Mouse (Mus musculus) Patski (cell line): ENCODE measurements around the gene Tfap4. TPM values are rescaled to one million over a fixed set of nuclear protein-coding genes. Genes with fewer than 3 reads are reported as not detected.

Source experiments
- ATAC-seq: fragments of 100-300 bp; one replicate; pipeline ENCODE4 v1.8.0; 2021
- CTCF ChIA-PET: fragments of 350-600 bp; sonication (Branson Sonifier 250); formaldehyde crosslinking; loops from one replicate; lab custom pipeline; 2022; ENCODE audit warnings: inconsistent platforms; lab: Charles Lee
- POLR2A ChIA-PET: fragments of 350-600 bp; sonication (Branson Sonifier 250); formaldehyde crosslinking; loops from one replicate; lab custom pipeline; 2022; ENCODE audit warnings: antibody characterized with exemption, inconsistent platforms; lab: Charles Lee
- DNase-seq: peaks from one replicate; pipeline ENCODE4 v3.0.0-alpha.2; 2011; ENCODE audit warnings: low read depth, low spot score
- H3K27me3 ChIP-seq: fragments of 371-371 bp; one replicate; pipeline ENCODE4 v1.5.1; 2021
- CTCF ChIP-seq: fragments of 100-300 bp; IDR thresholded peaks from one replicate; pipeline ENCODE4 v1.5.1; 2021
- in situ Hi-C: fragments of 300-500 bp; cut with MboI; formaldehyde crosslinking; loops from 3 replicates; pipeline ENCODE4 v1.11.1; 2018; ENCODE audit warnings: low pct_unique_long_range_greater_than_20kb, mixed read lengths
- polyA plus RNA-seq: library from polyadenylated mRNA; unstranded; gene quantifications from one replicate; pipeline ENCODE4 v1.2.3, GENCODE M21; 2021

The Tfap4 gene
- polyA plus RNA-seq, 1 experiment from 2014 or later = 9.8 TPM

DNA sequence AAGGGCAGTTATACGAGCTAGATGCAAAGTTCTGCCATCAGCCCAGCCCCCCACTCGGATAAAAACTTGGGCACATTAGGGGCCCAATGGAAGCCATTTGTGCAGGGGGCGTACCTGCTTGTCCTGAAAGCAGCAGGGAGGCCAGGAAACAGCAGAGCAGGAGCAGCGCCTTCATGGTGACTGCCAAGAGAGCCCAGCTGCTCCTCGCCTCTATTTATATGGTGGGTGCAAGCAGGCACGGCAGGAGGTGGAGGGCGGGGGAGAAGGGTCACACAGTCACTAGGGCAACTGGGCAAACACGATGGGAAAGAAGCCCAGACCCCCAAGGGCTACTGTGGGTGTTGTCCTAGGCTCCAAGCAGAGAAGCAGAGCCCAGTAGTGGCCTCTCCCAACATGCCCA, 36.8 kb downstream of the Tfap4 start:
- CTCF ChIA-PET = interaction anchor here (1.4 to 1.6 kb wide), 2 partner anchors 9 to 16 kb away, joined by 3 read pairs; no protein-coding TSS in a partner anchor
- no peaks in the 10 kb centered on the region for H3K27me3 ChIP-seq
- TF ChIP-seq CTCF = no peak
- POLR2A ChIA-PET = no interaction called here
- ATAC-seq (no peak), DNase-seq (no peak)
- in situ Hi-C loops = no loop called here

DNA sequence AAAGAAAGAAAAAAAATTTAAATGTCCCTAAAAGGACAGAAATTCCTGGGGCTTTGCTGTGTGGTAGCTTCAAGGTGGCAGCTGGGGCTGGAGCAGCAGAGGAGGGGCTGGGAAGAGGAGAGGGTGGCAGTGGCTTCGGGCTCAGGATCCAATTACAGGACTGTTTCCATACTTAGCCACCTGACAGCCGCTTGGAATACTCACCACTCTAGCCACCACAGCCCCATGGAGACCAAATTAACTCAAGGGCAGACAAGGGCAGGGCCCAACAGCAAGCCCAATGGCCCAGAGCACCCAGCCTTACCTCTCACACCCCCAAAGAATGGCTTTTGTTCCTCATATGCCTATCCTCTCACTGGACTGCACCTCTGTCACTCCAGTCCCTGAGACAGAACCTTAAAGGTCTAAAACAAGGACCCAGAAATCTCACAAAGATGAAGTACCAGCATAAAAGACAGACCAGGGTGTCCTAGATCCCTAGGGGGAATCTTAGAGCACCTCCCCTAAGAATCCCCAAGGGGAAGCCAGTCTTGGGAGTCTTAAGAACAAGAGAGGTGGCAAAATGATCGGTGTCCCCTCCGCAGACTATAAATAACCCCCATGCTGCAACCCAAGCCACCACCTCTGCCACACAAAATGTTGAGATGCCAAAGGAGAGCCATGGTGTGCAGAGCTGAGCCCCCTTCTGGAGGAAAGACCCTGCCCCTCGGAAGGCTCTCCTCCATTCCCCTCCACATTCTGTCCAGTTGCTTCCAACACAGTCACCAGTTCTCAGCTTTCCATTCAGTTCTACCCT, 37.7 kb downstream of the Tfap4 start:
- no peaks in the 10 kb centered on the region for H3K27me3 ChIP-seq
- in situ Hi-C loops = no loop called here
- POLR2A ChIA-PET = interaction anchor here (0.5 kb wide), 1 partner anchor 19 kb away, joined by 3 read pairs; no protein-coding TSS in a partner anchor
- CTCF ChIA-PET = interaction anchor here (0.5 to 1.6 kb wide), 3 partner anchors 8 to 33 kb away, joined by 3 read pairs; no protein-coding TSS in a partner anchor
- no peak for DNase-seq
- TF ChIP-seq CTCF = no peak
- ATAC-seq = no peak

DNA sequence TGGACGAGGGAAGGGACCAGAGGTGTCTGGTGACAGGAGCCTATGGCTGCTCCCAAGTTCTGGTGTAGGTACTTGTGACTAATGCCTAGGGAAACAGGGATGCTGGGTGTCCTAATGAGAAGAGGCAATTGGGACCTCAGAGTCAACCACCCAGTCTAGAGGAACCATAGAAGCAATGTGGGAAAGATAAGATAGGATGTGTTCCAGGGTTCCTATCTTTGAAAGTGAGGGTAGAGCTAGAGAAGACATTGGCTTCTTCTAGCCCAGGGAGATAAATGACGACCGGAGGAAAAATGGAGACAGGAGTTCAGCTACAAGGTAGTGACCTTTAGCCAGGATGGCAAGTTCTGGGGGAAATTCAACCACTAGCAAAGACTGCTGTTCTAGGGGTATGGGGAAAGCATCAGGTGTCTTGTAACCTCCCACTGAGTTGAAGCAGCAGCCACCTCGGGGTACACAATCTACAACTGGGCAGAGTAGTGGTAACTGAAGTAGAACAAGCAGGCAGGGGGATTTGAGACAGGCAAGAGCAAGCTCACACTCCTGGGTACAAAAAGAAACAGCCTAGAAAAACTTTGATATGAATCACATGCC, 38.5 kb downstream of the Tfap4 start:
- H3K27me3 ChIP-seq = no peaks in the 10 kb centered on the region
- POLR2A ChIA-PET = interaction anchor here (0.5 kb wide), 1 partner anchor 18 kb away, joined by 3 read pairs; no protein-coding TSS in a partner anchor
- DNase-seq = no peak
- no peak for TF ChIP-seq CTCF
- no peak for ATAC-seq
- in situ Hi-C loops = no loop called here
- CTCF ChIA-PET = interaction anchor here (1.0 kb wide), 1 partner anchor 32 kb away, joined by 3 read pairs; no protein-coding TSS in a partner anchor

DNA sequence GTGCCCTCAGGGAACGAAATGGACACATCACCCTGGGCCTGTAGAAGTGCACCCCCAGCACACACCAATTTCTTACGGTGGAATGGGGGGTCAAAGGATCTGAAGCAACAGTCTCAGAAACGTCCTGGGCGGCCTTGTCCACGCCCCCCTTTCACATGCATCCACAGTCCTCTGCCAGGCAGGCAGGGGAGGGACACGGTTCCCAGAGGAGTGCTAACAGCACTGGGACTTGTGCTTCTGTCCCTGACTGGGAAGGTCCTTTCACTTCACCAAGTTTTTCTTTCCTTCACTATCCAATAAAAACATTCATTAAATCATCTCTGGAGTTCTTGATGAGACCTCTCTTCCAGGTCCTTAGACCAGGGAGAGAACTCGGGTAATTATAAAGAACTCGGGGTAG, 39.0 kb downstream of the Tfap4 start:
- H3K27me3 ChIP-seq = no peaks in the 10 kb centered on the region
- POLR2A ChIA-PET = no interaction called here
- CTCF ChIA-PET = interaction anchor here (1.0 to 2.0 kb wide), 2 partner anchors 14 to 28 kb away, joined by 3 to 5 read pairs; no protein-coding TSS in a partner anchor
- in situ Hi-C loops = no loop called here
- ATAC-seq (no peak), DNase-seq (no peak)
- TF ChIP-seq CTCF = no peak

DNA sequence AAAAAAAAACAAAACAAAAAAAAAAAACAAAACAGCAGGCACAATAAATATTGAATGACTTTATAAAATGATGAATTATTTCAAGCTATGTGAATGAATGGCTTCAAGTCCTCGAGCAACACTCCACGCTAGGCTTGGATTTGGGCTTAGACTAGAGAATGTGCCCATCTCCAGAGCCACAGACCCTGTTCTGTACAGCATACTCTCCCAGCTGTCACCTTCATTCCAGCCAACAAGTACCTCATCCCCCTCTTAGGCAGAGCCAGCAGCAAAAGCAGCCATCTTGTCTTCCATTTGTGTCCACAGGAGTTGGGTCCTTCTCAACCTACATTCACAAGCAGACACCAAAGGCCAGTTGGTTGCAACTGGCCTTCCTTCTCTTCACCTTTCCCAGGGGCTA, 39.8 kb downstream of the Tfap4 start:
- DNase-seq (no peak), ATAC-seq (no peak)
- ChIA-PET POLR2A (no interaction called here), CTCF (interaction anchor here (1.0 to 2.0 kb wide), 3 partner anchors 13 to 27 kb away, joined by 3 to 5 read pairs (median 3); no protein-coding TSS in a partner anchor)
- H3K27me3 ChIP-seq = no peaks in the 10 kb centered on the region
- in situ Hi-C loops = no loop called here
- TF ChIP-seq CTCF = no peak

DNA sequence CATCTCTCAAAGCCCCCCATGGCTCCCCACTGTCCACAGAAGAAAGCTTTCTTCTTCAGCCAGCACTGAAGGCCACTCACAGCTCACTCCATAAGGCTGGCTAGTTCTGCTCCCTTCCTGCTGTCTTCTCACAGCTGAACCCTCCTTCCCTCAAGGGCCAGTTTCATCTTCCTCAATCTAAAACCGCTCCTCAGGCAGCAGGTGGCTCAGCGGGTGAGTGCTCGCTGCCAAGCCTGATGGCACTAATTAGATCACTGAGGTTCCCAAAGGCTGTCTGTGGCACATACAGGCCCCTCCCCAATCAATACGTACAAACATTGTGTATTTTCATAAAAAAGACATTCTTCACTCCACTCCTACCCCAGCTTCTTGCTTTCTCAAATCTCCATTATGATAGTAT, 40.5 kb downstream of the Tfap4 start:
- CTCF ChIA-PET = interaction anchor here (1.4 to 2.0 kb wide), 2 partner anchors 12 to 19 kb away, joined by 3 to 5 read pairs; no protein-coding TSS in a partner anchor
- no peaks in the 10 kb centered on the region for H3K27me3 ChIP-seq
- POLR2A ChIA-PET = no interaction called here
- DNase-seq (no peak), ATAC-seq (no peak)
- no peak for TF ChIP-seq CTCF
- in situ Hi-C loops = no loop called here

DNA sequence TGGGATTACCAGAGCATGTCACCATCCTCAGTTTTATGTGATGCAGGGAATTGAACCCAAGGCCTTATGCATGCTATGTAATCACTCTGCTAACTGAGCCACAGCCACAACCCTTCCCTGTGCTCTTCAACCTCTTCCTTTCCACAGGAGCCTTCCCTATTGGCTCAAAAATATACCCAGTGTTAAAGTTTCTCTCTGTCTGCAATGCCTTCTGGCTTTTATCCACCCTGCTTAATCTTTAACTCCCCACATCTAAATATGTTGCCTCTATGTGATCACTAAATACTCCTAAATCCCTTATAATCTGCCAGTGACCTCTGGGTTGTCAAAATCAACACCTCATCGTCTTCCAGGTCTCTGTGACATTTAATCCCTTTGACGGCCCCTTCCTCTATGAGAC, 41.7 kb downstream of the Tfap4 start:
- no peak for DNase-seq

DNA sequence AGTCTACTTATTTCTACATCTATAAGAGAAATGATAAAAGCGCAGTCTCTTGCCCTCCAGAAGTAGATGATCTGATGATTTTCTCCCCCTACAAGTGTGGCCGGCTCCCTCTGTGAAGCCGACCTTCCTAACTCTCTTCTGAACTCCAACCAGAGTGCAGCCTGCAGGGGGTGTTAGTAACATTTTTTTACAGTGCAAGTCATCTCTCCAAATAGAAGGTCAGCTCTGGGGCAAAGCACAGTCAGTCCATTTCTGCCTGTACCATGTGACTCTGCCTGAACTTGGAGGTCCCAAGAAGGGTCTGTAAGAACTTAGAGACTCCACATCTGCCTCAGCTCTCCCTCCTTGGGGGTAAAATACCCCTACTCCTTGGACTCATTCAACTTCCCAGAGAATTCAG, 45.3 kb downstream of the Tfap4 start:
- no peaks in the 10 kb centered on the region for H3K27me3 ChIP-seq
- DNase-seq (no peak), ATAC-seq (no peak)
- CTCF ChIA-PET = interaction anchor here (0.9 kb wide), 1 partner anchor 9 kb away, joined by 3 read pairs; no protein-coding TSS in a partner anchor
- in situ Hi-C loops = no loop called here
- POLR2A ChIA-PET = no interaction called here
- no peak for TF ChIP-seq CTCF

More for the DNA sequence above, 41.7 kb downstream of the Tfap4 start:
- POLR2A ChIA-PET = no interaction called here
- CTCF ChIA-PET = no interaction called here
- in situ Hi-C loops = no loop called here
- no peak for TF ChIP-seq CTCF
- H3K27me3 ChIP-seq = no peaks in the 10 kb centered on the region
- ATAC-seq = no peak

DNA sequence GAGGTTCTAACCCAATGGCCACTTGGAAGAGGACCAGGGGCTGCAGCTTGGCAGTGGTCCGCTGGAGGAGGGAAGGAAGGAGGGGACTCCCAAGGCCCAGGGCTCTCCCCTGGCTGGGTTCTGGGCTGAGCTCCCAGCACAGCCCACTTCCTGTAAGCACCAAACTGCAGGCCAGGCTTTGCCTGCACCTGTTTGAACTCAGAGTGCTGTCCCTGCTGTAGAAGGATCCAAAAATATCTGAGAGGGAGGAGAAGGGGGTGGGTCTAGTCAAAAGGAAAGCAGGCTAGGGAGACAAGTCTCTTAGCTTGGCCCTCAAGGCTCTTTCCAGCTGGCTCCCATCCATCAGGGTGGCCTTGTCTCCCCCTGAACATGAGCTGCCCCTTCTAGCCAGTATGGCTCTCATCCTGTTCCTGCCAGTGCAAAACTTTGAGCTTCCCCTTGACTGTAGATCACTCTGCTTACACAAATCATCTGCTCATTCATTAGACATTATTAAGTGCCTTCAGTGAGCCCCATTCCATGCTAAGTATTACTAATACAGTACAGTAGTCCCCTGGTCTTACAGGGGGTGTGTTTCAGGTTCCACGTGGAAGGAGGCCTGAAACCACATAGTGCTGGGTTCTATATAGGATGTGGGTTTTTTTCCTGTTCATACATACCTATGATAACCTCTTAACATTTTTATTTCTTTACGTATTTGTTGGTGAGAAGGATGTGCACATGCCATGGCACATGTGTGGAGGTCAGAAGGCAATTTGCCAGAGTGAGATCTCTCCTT, 46.8 kb downstream of the Tfap4 start:
- CTCF ChIA-PET = interaction anchor here (1.3 kb wide), 1 partner anchor 24 kb away, joined by 3 read pairs; no protein-coding TSS in a partner anchor
- in situ Hi-C loops = no loop called here
- DNase-seq = no peak
- no peak for TF ChIP-seq CTCF
- ATAC-seq = no peak
- H3K27me3 ChIP-seq = no peaks in the 10 kb centered on the region
- POLR2A ChIA-PET = interaction anchor here (0.6 kb wide), 2 partner anchors 92 to 527 kb away, joined by 3 read pairs; no protein-coding TSS in a partner anchor

DNA sequence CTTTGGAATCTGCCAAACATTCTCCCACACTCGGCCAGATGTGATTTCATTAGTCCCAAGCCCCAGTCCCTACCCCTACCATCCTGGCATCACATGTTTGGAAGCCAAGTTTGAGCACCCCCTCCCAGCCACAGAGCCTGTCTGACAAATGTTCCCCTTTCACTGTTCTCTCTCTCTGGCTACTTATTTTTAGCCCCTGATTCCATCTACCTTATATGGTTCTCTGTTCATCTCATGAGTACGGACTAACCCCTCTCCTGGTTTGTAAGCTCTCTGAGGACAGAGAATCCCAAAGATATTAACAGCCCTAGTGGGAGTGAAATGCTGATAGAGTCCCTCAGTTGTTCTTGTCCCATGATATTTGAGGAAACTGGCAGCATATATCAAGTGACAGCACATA, 48.3 kb downstream of the Tfap4 start:
- TF ChIP-seq CTCF = no peak
- ATAC-seq = no peak
- in situ Hi-C loops = no loop called here
- ChIA-PET CTCF (interaction anchor here (1.3 kb wide), 1 partner anchor 22 kb away, joined by 3 read pairs; no protein-coding TSS in a partner anchor), POLR2A (no interaction called here)
- H3K27me3 ChIP-seq = no peaks in the 10 kb centered on the region
- no peak for DNase-seq
